Mouse (Mus musculus) spleen, embryonic (tissue): ENCODE measurements around the gene Asap2.

Experiments used
- CTCF ChIA-PET: fragments of 350-600 bp; sonication (Branson Sonifier 250); formaldehyde crosslinking; loops from one replicate; lab custom pipeline; 2022; lab: Charles Lee

Gene Asap2

GRCm38 (mm10) chr12:21263256-21263655 lies 273.0 kb downstream of the Asap2 start:
- CTCF ChIA-PET, result no interaction called here

- CTCF ChIA-PET, result no interaction called here
Measured at GRCm38 (mm10) chr12:21264241-21264640, 274.0 kb downstream of the Asap2 start.

- CTCF ChIA-PET, result no interaction called here
Measured at GRCm38 (mm10) chr12:21264970-21265369, 274.7 kb downstream of the Asap2 start.

- CTCF ChIA-PET, result no interaction called here
Measured at GRCm38 (mm10) chr12:21265501-21265900, 275.2 kb downstream of the Asap2 start.

GRCm38 (mm10) chr12:21265946-21266783 lies 275.9 kb downstream of the Asap2 start:
- CTCF ChIA-PET, result no interaction called here

- CTCF ChIA-PET, result no interaction called here
Measured at GRCm38 (mm10) chr12:21266784-21267098, 276.5 kb downstream of the Asap2 start.

- CTCF ChIA-PET, result no interaction called here
Measured at GRCm38 (mm10) chr12:21268083-21268616, 277.9 kb downstream of the Asap2 start.

- CTCF ChIA-PET, result no interaction called here
Measured at GRCm38 (mm10) chr12:21274446-21274845, 284.2 kb downstream of the Asap2 start.

- CTCF ChIA-PET, result no interaction called here
Measured at GRCm38 (mm10) chr12:21277352-21277864, 287.1 kb downstream of the Asap2 start.

GRCm38 (mm10) chr12:21284761-21285441 lies 294.6 kb downstream of the Asap2 start, which contains the start of gene Cpsf3:
Gene Cpsf3, plus strand, starts transcription at chr12:21285391.
- CTCF ChIA-PET, result no interaction called here

- CTCF ChIA-PET, result interaction anchor here (1.1 kb wide), 1 partner anchor 31 kb away, joined by 3 read pairs; no protein-coding TSS in a partner anchor
Measured at GRCm38 (mm10) chr12:21285508-21286242, 295.4 kb downstream of the Asap2 start.

- CTCF ChIA-PET, result interaction anchor here (1.1 kb wide), 1 partner anchor 31 kb away, joined by 3 read pairs; no protein-coding TSS in a partner anchor
Measured at GRCm38 (mm10) chr12:21286243-21286622, 296.0 kb downstream of the Asap2 start, which contains the start of gene Itgb1bp1. Gene Itgb1bp1, minus strand, starts transcription at chr12:21286284.

GRCm38 (mm10) chr12:21286712-21287650 lies 296.7 kb downstream of the Asap2 start:
- CTCF ChIA-PET, result interaction anchor here (1.1 kb wide), 1 partner anchor 30 kb away, joined by 3 read pairs; no protein-coding TSS in a partner anchor

GRCm38 (mm10) chr12:21288716-21289395 lies 298.6 kb downstream of the Asap2 start:
- CTCF ChIA-PET, result no interaction called here

GRCm38 (mm10) chr12:21289651-21290050 lies 299.4 kb downstream of the Asap2 start:
- CTCF ChIA-PET, result no interaction called here

GRCm38 (mm10) chr12:21298856-21299255 lies 308.6 kb downstream of the Asap2 start:
- CTCF ChIA-PET, result no interaction called here

GRCm38 (mm10) chr12:21301324-21301723 lies 311.1 kb downstream of the Asap2 start:
- CTCF ChIA-PET, result interaction anchor here (0.6 kb wide), 1 partner anchor 56 kb away, joined by 3 read pairs; no protein-coding TSS in a partner anchor

- CTCF ChIA-PET, result interaction anchor here (0.6 kb wide), 1 partner anchor 55 kb away, joined by 3 read pairs; no protein-coding TSS in a partner anchor
Measured at GRCm38 (mm10) chr12:21301932-21302331, 311.7 kb downstream of the Asap2 start.

GRCm38 (mm10) chr12:21302361-21302783 lies 312.1 kb downstream of the Asap2 start:
- CTCF ChIA-PET, result no interaction called here
